Mouse (Mus musculus) midbrain, embryonic 14.5 days (tissue): ENCODE results near the gene Atp6v1f. TPM values are rescaled to one million over a fixed set of nuclear protein-coding genes. Genes with fewer than 3 reads are reported as not detected.

Source experiments
- ATAC-seq: fragments of 200-750 bp; cut with Nextera tagmentation; 2 replicates; pipeline ENCODE4 v1.8.0; 2017; ENCODE audit warnings: moderate number of reproducible peaks, moderate library complexity; ENCODE audit not compliant: low FRiP score, low TSS enrichment
- DNase-seq: peaks from one replicate; pipeline ENCODE4 v3.0.0-alpha.2; 2015
- H3K27ac ChIP-seq: fragments of 300-500 bp; sonication (generic); replicated peaks from 2 replicates; pipeline ENCODE4 v1.5.1; 2014; ENCODE audit warnings: mild to moderate bottlenecking, low read depth, low read length, moderate library complexity
- H3K27me3 ChIP-seq: fragments of 300-500 bp; sonication (generic); 2 replicates; pipeline ENCODE4 v1.6.1; 2014; ENCODE audit warnings: low read length, control low read depth, mixed read lengths; ENCODE audit not compliant: control insufficient read depth, insufficient read depth
- H3K36me3 ChIP-seq: fragments of 300-500 bp; sonication (generic); 2 replicates; pipeline ENCODE4 v1.6.1; 2014; ENCODE audit warnings: low read length, control low read depth; ENCODE audit not compliant: control insufficient read depth, insufficient read depth
- H3K4me1 ChIP-seq: fragments of 300-500 bp; sonication (generic); 2 replicates; pipeline ENCODE4 v1.6.1; 2014; ENCODE audit warnings: mild to moderate bottlenecking, antibody characterized with exemption, low read length, control low read depth; ENCODE audit not compliant: control insufficient read depth, insufficient read depth
- H3K4me2 ChIP-seq: fragments of 300-500 bp; sonication (generic); 2 replicates; pipeline ENCODE4 v1.6.1; 2014; ENCODE audit warnings: mild to moderate bottlenecking, low read length, moderate library complexity
- H3K4me3 ChIP-seq: fragments of 300-500 bp; sonication (generic); replicated peaks from 2 replicates; pipeline ENCODE4 v1.5.1; 2014; ENCODE audit warnings: low read depth, low read length
- H3K9ac ChIP-seq: fragments of 300-500 bp; sonication (generic); replicated peaks from 2 replicates; pipeline ENCODE4 v1.6.1; 2014; ENCODE audit warnings: mild to moderate bottlenecking, low read length, moderate library complexity
- H3K9me3 ChIP-seq: fragments of 300-500 bp; sonication (generic); 2 replicates; pipeline ENCODE4 v1.6.1; 2016; ENCODE audit warnings: low read length, control low read depth, mixed read lengths; ENCODE audit not compliant: control insufficient read depth
- WGBS: fragments of 180-500 bp; shearing (Covaris S2); extraction: QIAGEN DNeasy Blood & Tissue Kit; methylation state at CpG from one replicate; pipeline ENCODE4 v1.1.7; 2014; 5-methylcytosine and 5-hydroxymethylcytosine counted together
- polyA plus RNA-seq: library from polyadenylated mRNA; unstranded; fragments of >200 nt; fragmentation: Nextera tagmentation; extraction: Ambion mirVana; gene quantifications from 2 replicates; pipeline ENCODE4 v1.2.1, GENCODE M21; 2014

The Atp6v1f gene
- polyA plus RNA-seq, result 318 and 408 TPM in 2 replicates

DNA sequence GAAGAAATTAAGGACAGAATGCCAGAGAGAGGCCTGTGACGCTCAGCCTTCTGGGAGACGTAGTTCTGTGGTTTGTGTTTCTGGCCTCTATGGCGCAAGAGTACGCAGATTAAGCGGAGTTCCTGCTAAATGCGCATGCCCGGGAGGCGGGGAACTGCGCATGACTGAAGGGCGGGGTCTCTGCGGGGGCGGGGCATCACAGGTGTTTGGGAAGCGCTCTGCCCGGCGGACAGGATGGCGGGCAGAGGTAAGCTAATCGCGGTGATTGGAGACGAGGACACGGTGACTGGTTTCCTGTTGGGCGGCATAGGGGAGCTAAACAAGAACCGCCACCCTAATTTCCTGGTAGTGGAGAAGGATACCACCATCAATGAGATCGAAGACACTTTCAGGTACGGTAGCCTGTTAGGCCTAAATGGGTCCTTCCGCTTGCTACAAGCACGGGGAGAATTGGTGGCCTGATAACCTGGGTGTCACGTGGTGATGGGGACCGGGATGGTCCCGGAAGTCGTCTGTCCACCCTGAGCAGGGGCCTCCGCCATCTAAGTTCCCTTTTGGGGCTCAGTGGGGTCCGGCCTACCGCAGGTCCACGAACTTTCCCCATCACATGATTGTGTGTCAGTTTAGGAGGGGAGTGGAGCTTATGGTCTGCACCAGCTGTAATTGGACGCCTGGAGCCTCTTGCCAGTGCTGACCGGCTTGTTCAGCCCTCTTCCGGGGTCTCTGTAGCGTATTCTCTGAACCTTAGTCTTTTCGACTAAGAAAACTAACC, at the start of gene Atp6v1f:
Gene Atp6v1f, plus strand, starts transcription at position 136 of the 772 bp plus-strand sequence.
- Histone ChIP-seq H3K9ac (peak within 1 kb of the TSS; percentile 55), H3K36me3 (peaks cover 18% of the 10 kb centered on the region), H3K4me3 (peak within 1 kb of the TSS; percentile 52), H3K27ac (peak within 1 kb of the TSS; percentile 77), H3K27me3 (no peaks in the 10 kb centered on the region), H3K9me3 (no peaks in the 10 kb centered on the region), H3K4me1 (peaks cover 10% of the 10 kb centered on the region), H3K4me2 (peak within 1 kb of the TSS; percentile 75)
- ATAC-seq (peak; percentile 92), DNase-seq (peak; percentile 98)
- 0% methylated on average over 39 of the region's 39 CpGs for WGBS

DNA sequence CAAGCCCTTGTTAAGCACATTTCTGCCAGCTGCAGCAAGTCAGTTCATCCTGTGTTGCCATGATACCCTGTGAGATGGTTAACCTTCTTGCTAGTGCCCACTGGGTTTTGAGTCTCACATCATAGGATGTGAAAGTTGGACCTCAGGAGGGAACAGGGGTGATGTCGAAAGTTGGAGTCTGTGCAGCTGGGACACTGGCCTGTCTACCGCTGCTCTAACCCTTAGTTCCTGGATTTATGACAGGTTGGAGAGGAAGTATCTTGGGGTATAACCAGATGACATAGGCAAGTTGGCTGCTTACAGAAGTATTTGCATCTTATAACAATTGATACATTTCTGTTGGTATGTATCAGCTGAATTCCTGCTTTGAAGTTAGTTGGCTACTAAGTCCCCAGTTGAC, 46.9 kb upstream of the Atp6v1f start:
- Histone ChIP-seq H3K27me3 (no peaks in the 10 kb centered on the region), H3K9me3 (no peaks in the 10 kb centered on the region), H3K36me3 (peaks cover 18% of the 10 kb centered on the region), H3K4me2 (no peak overlapping the region), H3K9ac (no peak overlapping the region), H3K27ac (no peak overlapping the region), H3K4me3 (no peak overlapping the region), H3K4me1 (no peaks in the 10 kb centered on the region)
- 94% methylated on average over 2 of the region's 2 CpGs for WGBS
- ATAC-seq (no peak), DNase-seq (no peak)

DNA sequence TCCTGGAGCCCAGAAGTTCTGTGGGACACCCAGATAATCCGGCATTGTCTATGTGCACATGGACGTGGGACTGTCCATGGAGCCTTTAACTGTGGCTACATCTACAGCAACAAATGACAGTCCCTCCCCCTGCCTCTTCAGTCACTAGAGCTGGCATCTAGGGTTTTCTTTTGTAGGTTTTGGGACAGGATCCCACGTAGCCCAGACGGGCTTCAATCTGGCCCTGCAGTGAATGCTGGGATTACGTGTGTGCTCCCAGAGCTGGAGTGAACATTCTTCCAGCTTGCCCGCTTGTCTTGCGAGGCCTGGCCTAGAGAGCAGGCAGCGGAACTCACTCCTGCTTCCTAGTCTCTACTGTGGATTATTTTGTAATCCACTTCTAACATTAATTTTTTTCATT, 42.4 kb upstream of the Atp6v1f start:
- no peak overlapping the region for H3K9ac ChIP-seq
- no peak for DNase-seq
- H3K27ac ChIP-seq, result no peak overlapping the region
- H3K4me2 ChIP-seq, result no peak overlapping the region
- H3K4me3 ChIP-seq, result no peak overlapping the region
- H3K4me1 ChIP-seq, result no peaks in the 10 kb centered on the region
- no peaks in the 10 kb centered on the region for H3K27me3 ChIP-seq
- no peaks in the 10 kb centered on the region for H3K36me3 ChIP-seq
- H3K9me3 ChIP-seq, result no peaks in the 10 kb centered on the region
- WGBS, result 81% methylated on average over 8 of the region's 8 CpGs
- no peak for ATAC-seq

DNA sequence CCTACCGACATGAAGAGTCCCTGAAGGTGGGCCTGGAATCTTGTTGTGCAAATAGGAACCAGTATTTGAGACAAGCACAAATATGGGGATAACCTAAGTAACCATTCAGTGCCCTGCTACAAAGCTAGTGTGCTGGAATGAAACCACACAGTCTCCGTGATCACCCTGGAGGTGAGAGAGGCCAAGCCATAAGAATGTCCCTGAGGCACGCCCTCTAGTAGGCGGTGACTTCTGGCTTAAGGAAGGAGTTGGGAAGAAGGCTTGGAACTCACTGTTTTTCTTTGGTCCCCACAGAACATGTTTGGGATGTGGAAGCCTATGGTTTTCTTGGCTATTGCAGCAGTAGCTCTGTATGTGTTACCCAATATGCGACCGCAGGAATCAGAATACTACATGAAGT, 41.2 kb upstream of the Atp6v1f start:
- Histone ChIP-seq H3K4me2 (no peak overlapping the region), H3K36me3 (no peaks in the 10 kb centered on the region), H3K4me1 (no peaks in the 10 kb centered on the region), H3K9me3 (no peaks in the 10 kb centered on the region), H3K9ac (no peak overlapping the region), H3K27ac (no peak overlapping the region), H3K4me3 (no peak overlapping the region), H3K27me3 (peaks cover under 1% of the 10 kb centered on the region; the same call in 1 of the 2 replicates)
- ATAC-seq, result no peak
- DNase-seq, result no peak
- 83% methylated on average over 6 of the region's 6 CpGs for WGBS

DNA sequence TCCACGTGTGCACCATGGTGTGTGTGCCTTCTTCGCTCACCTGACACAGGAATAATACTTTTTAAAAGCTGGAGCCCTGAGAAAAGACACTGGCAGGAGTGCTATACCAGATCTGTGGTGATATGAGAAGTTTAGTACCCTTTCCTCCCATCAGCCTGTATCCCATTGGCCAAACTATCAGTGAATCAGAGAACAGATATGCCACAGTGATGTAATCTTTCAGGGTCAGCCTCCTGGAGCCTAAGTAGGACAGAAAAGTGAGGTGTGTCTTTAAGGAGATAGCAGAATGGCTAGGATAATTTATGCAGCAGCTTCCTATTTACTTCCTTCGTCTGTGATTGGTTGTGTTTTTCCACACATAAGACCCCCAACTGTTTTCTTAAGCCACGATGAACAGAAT, 39.3 kb upstream of the Atp6v1f start:
- Histone ChIP-seq H3K4me1 (peaks cover 4% of the 10 kb centered on the region; the same call in 1 of the 2 replicates), H3K4me3 (no peak overlapping the region), H3K36me3 (no peaks in the 10 kb centered on the region), H3K4me2 (no peak overlapping the region), H3K9ac (no peak overlapping the region), H3K9me3 (no peaks in the 10 kb centered on the region), H3K27me3 (peaks cover 18% of the 10 kb centered on the region), H3K27ac (no peak overlapping the region)
- ATAC-seq, result no peak
- 53% methylated on average over 4 of the region's 4 CpGs for WGBS
- no peak for DNase-seq

DNA sequence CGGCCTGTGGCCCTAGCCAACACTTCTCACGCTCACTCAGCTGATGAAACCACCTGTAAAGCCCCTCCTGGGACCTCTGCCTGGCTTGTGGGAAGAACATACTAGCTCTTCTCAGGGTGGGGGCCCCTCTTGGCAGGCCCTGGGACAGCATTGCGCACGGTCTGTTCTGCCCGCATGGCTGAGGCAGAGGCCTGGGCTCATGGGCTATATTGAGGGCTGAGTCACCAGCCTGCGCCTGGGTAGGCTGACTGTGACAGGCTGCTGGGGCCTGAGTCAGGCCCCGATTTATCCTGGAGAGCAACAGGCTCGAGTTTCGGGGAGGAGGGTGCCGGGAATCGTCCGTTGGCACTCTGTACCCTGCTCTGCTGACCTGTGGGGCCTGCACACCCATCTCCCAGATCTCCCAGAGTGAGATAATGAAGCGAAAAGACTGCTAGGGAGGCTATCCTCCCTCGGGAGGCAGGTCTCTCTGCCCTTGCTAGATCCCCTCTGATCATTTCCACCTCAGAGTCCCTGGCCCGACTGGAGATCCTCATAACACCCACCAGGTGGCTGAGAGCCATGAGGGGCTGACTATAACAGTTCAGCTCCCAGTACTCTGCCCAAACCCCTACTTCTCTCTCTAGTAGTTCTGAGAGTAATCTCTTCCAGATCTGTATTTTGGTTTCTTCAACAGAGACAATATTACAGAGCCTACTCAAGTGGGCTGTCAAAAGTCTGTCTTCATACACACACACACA, 36.7 kb upstream of the Atp6v1f start:
- no peaks in the 10 kb centered on the region for H3K36me3 ChIP-seq
- H3K4me2 ChIP-seq, result no peak overlapping the region
- no peak overlapping the region for H3K4me3 ChIP-seq
- ATAC-seq (no peak), DNase-seq (no peak)
- H3K9ac ChIP-seq, result no peak overlapping the region
- no peak overlapping the region for H3K27ac ChIP-seq
- WGBS, result 50% methylated on average over 15 of the region's 15 CpGs
- peaks cover 37% of the 10 kb centered on the region for H3K27me3 ChIP-seq
- no peaks in the 10 kb centered on the region for H3K9me3 ChIP-seq
- H3K4me1 ChIP-seq, result peaks cover 22% of the 10 kb centered on the region

DNA sequence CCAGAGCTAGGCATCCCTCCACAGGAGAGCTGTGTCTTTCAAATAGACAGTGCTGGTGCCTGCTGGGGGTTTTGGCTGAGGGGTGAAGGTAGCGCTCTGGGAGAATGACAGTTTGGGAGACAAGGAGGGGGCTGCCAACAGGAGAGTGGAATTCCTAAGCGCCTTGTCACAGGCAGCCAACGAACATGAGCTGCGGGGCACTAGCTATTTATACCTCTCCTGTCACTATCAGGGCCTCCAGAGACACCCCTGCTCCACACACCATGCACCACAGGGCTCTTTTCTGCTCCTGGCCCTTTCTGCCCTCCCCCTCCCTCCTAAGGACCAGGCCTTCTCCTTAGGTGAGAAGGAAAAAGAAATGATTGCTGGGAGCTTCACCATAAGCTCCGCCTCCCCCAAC, 36.0 kb upstream of the Atp6v1f start:
- no peak overlapping the region for H3K27ac ChIP-seq
- peaks cover 37% of the 10 kb centered on the region for H3K27me3 ChIP-seq
- ATAC-seq, result no peak
- peaks cover 28% of the 10 kb centered on the region for H3K4me1 ChIP-seq
- peak; percentile 3 for DNase-seq
- no peak overlapping the region for H3K4me2 ChIP-seq
- H3K4me3 ChIP-seq, result no peak overlapping the region
- H3K9ac ChIP-seq, result no peak overlapping the region
- WGBS, result 20% methylated on average over 5 of the region's 5 CpGs
- H3K9me3 ChIP-seq, result no peaks in the 10 kb centered on the region
- no peaks in the 10 kb centered on the region for H3K36me3 ChIP-seq

DNA sequence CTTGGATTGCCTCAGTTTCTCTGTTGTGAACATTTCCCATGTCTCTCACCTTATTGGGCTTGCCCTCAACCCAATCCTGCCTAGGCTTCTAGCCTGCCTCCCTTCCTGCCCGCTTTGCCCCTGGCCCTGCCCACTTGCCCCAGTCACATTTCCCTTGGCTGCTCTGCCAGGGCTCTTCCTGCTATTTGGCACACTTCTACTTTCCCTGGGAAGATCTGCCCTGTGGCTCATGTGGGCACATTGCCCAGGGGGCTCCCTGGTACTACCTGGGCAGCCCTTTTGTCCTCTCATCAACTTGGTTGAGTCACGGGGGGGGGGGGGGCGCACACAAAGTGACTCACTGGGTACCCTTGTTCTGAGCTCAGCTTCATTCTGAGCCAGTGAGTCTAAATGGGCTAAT, 35.4 kb upstream of the Atp6v1f start:
- Histone ChIP-seq H3K9me3 (no peaks in the 10 kb centered on the region), H3K36me3 (no peaks in the 10 kb centered on the region), H3K27ac (no peak overlapping the region), H3K9ac (no peak overlapping the region), H3K4me3 (no peak overlapping the region), H3K4me1 (peaks cover 31% of the 10 kb centered on the region), H3K4me2 (no peak overlapping the region), H3K27me3 (peaks cover 37% of the 10 kb centered on the region)
- DNase-seq (no peak), ATAC-seq (no peak)
- WGBS, result 38% methylated on average over 3 of the region's 3 CpGs

DNA sequence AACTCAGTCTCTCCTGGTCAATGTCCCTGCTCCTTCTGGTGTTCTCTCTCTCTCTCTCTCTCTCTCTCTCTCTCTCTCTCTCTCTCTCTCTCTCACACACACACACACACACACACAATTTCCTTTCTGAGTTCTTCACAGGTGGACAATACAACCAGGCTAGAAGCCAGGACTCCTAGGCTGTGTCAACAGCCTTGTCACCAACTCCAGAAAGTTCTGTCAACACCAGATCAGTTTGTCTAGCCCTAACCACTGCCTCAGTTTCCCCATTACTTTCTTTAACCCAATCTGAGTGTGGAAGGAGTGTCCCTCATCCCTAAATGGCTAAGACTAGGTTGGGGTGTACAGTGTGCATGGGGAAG, 34.9 kb upstream of the Atp6v1f start:
- Histone ChIP-seq H3K36me3 (no peaks in the 10 kb centered on the region), H3K27ac (no peak overlapping the region), H3K9ac (peak overlapping the region; percentile 42; the same call in 1 of the 2 replicates), H3K9me3 (no peaks in the 10 kb centered on the region), H3K4me2 (peak overlapping the region; percentile 69), H3K4me1 (peaks cover 31% of the 10 kb centered on the region), H3K27me3 (peaks cover 37% of the 10 kb centered on the region), H3K4me3 (peak overlapping the region; percentile 38)
- DNase-seq (no peak), ATAC-seq (no peak)
